Mouse (Mus musculus) megakaryocyte progenitor cell, adult 5-6 weeks (primary cell): Measurements from ENCODE around the gene Sec31b. TPM values are rescaled to one million over a fixed set of nuclear protein-coding genes. Genes with fewer than 3 reads are reported as not detected.

ENCODE experiments used
- ATAC-seq: replicated peaks from 2 replicates; pipeline ENCODE4 v1.8.0; 2016; ENCODE audit warnings: mild to moderate bottlenecking, moderate TSS enrichment, inconsistent platforms; ENCODE audit not compliant: poor library complexity
- total RNA-seq, 2 experiments: library from RNA; stranded (forward) in 1 of 2; stranded (reverse) in 1 of 2; fragments of 157-497, 149-512 nt in 1 of 2; fragments of 200-1000 nt in 1 of 2; gene quantifications; 2 replicates each; pipeline versions ENCODE4 v1.2.3 to v1.2.4; 2015 to 2017

The Sec31b gene
- total RNA-seq (2015) (0.52 and 0.54 TPM in 2 replicates), total RNA-seq (2017) (1.4 and 3.9 TPM in 2 replicates)

GRCm38 (mm10) chr19:44545321-44546041, at the start of gene Sec31b:
Gene Sec31b, minus strand, starts transcription at chr19:44545864.
- ATAC-seq: peak; percentile 57

- ATAC-seq: no peak
These were observed 48.5 kb upstream of the Sec31b start for GRCm38 (mm10) chr19:44594180-44594579.

GRCm38 (mm10) chr19:44591638-44592037, 46.0 kb upstream of the Sec31b start:
- ATAC-seq: no peak

GRCm38 (mm10) chr19:44590992-44591391, 45.3 kb upstream of the Sec31b start:
- ATAC-seq: peak; percentile 23; the same call in 1 of the 2 replicates

- no peak for ATAC-seq
These were observed 44.0 kb upstream of the Sec31b start for GRCm38 (mm10) chr19:44589591-44590223.

- no peak for ATAC-seq
These were observed 42.4 kb upstream of the Sec31b start for GRCm38 (mm10) chr19:44588036-44588435.

GRCm38 (mm10) chr19:44582638-44583309, 37.1 kb upstream of the Sec31b start:
- peak; percentile 98 for ATAC-seq

GRCm38 (mm10) chr19:44582103-44582502, 36.4 kb upstream of the Sec31b start:
- no peak for ATAC-seq

- ATAC-seq: peak; percentile 62
These were observed 32.4 kb upstream of the Sec31b start for GRCm38 (mm10) chr19:44578038-44578437.

- no peak for ATAC-seq
These were observed 30.6 kb upstream of the Sec31b start for GRCm38 (mm10) chr19:44576275-44576674.

GRCm38 (mm10) chr19:44567763-44568162, 22.1 kb upstream of the Sec31b start:
- ATAC-seq: no peak

GRCm38 (mm10) chr19:44564006-44564405, 18.3 kb upstream of the Sec31b start:
- no peak for ATAC-seq

- ATAC-seq: peak; percentile 98
These were observed 17.1 kb upstream of the Sec31b start, which contains the start of gene Hif1an for GRCm38 (mm10) chr19:44562652-44563206. Gene Hif1an, plus strand, starts transcription at chr19:44562850.

- ATAC-seq: peak; percentile 97
These were observed 9.4 kb upstream of the Sec31b start, which contains the start of gene Ndufb8 for GRCm38 (mm10) chr19:44554861-44555590. Gene Ndufb8, minus strand, starts transcription at chr19:44555440.

GRCm38 (mm10) chr19:44554490-44554860, 8.8 kb upstream of the Sec31b start:
- peak; percentile 35 for ATAC-seq

GRCm38 (mm10) chr19:44553286-44553685, 7.6 kb upstream of the Sec31b start:
- no peak for ATAC-seq

GRCm38 (mm10) chr19:44552731-44553130, 7.1 kb upstream of the Sec31b start, which contains the start of gene Gm20538:
Gene Gm20538, minus strand, starts transcription at chr19:44552831.
- ATAC-seq: no peak

- peak; percentile 89 for ATAC-seq
These were observed 889 bp downstream of the Sec31b start for GRCm38 (mm10) chr19:44544775-44545174.

GRCm38 (mm10) chr19:44544372-44544771, 1.3 kb downstream of the Sec31b start:
- no peak for ATAC-seq

- ATAC-seq: no peak
These were observed 2.9 kb downstream of the Sec31b start for GRCm38 (mm10) chr19:44542694-44543178.
